Mouse (Mus musculus) urinary bladder, postnatal 36 days (tissue): ENCODE measurements around the gene Gm47969.
A peak's percentile ranks its signal among the peaks of the same experiment; 100 is the strongest.
"Not testable (repeated sequence)": the region's sequence is repeated elsewhere in the genome, so short reads cannot be mapped to it uniquely, and the experiment has no call there.

Experiments used
- DNase-seq, 2 experiments: peaks; one replicate each; pipeline ENCODE4 v3.0.0; 2022; ENCODE audit warnings: low spot score in 2 of 2, mixed read lengths in 1 of 2

Gene Gm47969

GRCm38 (mm10) chr1:83044882-83045427, at the start of gene Gm47969:
Gene Gm47969, plus strand, starts transcription at chr1:83044932.
- no peak for DNase-seq

GRCm38 (mm10) chr1:83000306-83000705, 44.4 kb upstream of the Gm47969 start, which contains the start of gene Gm47959:
Gene Gm47959, plus strand, starts transcription at chr1:83000548.
- DNase-seq, result not testable (repeated sequence)

- DNase-seq, result no peak
Observed at GRCm38 (mm10) chr1:83006218-83007179, 38.2 kb upstream of the Gm47969 start.

- DNase-seq, result no peak
Observed at GRCm38 (mm10) chr1:83007471-83007870, 37.3 kb upstream of the Gm47969 start.

GRCm38 (mm10) chr1:83014477-83014876, 30.3 kb upstream of the Gm47969 start:
- no peak for DNase-seq

GRCm38 (mm10) chr1:83015329-83015879, 29.3 kb upstream of the Gm47969 start:
- no peak for DNase-seq

- no peak for DNase-seq
Observed at GRCm38 (mm10) chr1:83016556-83016955, 28.2 kb upstream of the Gm47969 start.

GRCm38 (mm10) chr1:83031950-83032349, 12.8 kb upstream of the Gm47969 start:
- DNase-seq, result no peak

GRCm38 (mm10) chr1:83032508-83032907, 12.2 kb upstream of the Gm47969 start:
- DNase-seq, result no peak

GRCm38 (mm10) chr1:83034509-83034908, 10.2 kb upstream of the Gm47969 start:
- no peak for DNase-seq

GRCm38 (mm10) chr1:83036892-83037667, 7.7 kb upstream of the Gm47969 start:
- no peak for DNase-seq

- peak; percentile 4 to 13 for DNase-seq
Observed at GRCm38 (mm10) chr1:83038109-83038672, 6.5 kb upstream of the Gm47969 start, which contains the start of gene Slc19a3. Gene Slc19a3, minus strand, starts transcription at chr1:83038448.

- DNase-seq, result peak; percentile 10 to 12
Observed at GRCm38 (mm10) chr1:83039080-83039479, 5.7 kb upstream of the Gm47969 start.

- DNase-seq, result no peak
Observed at GRCm38 (mm10) chr1:83042380-83042779, 2.4 kb upstream of the Gm47969 start, which contains the start of gene Krtap28-10. Gene Krtap28-10, minus strand, starts transcription at chr1:83042480.

GRCm38 (mm10) chr1:83058481-83058880, 13.7 kb downstream of the Gm47969 start:
- DNase-seq, result no peak

GRCm38 (mm10) chr1:83059278-83059677, 14.5 kb downstream of the Gm47969 start, which contains the start of gene A030005K14Rik:
Gene A030005K14Rik, minus strand, starts transcription at chr1:83059378.
- no peak for DNase-seq

- DNase-seq, result no peak
Observed at GRCm38 (mm10) chr1:83060643-83061042, 15.9 kb downstream of the Gm47969 start, which contains the start of gene Krtap28-13. Gene Krtap28-13, plus strand, starts transcription at chr1:83060930.

- DNase-seq, result no peak
Observed at GRCm38 (mm10) chr1:83064851-83065250, 20.1 kb downstream of the Gm47969 start.

GRCm38 (mm10) chr1:83066577-83066976, 21.8 kb downstream of the Gm47969 start:
- no peak for DNase-seq

- DNase-seq, result no peak
Observed at GRCm38 (mm10) chr1:83067205-83067604, 22.5 kb downstream of the Gm47969 start.
